Mouse (Mus musculus): Measurements from ENCODE around the gene Gm20696. TPM values are rescaled to one million over a fixed set of nuclear protein-coding genes. Genes with fewer than 3 reads are reported as not detected.

Gene Gm20696
- total and polyA plus RNA-seq, 2 experiments from 2014 or later, result 2.5 to 3.6 TPM

DNA sequence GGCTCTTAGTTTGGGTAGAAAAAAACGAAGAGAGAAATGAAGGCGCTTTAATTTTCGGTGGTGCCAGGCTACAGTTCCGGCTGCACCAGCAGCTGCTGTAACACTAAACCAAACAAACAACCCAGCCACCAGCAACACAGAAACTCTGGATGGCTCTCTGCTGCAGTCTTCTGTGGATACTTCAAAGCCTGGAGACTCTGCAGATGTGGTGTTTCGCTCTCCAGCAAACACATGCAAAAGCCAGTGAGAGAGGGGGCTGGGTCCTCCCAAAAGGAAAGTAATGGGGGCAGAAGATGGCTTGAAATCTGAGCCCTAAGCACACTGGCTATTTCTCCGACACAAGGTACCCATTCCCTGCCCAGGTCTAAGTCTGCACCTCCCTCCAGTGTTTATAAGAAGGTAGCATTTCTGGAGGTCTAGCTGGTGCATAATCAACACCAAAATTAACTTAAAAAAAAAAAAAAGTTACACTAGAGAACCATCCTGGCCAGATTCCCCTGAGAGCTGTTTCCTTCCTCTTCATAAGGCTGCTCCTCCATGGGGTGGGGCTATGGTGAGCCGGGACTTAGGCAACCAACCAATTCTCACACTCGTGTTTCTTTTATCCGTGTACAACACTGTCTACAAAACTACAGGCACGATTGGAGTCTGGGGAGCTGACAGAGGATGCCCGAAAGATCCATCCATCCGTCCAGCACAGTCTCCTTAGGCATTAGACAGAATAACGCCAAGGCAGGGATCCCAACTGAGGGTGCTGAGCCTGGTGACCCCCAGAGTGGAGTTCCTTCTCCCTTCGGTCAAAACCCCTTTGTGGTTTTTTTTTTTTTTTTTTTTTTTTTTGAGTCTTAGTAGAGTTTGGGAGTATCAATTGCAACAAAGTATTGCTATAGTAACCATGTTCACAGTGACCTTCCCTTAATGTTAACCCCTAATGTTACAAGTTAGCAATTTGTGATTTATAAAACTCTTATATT, 55.9 kb downstream of the Gm20696 start:
- ATAC-seq, result no peak
- WGBS, result 62% methylated on average over 14 of the region's 14 CpGs
- H3K4me3 ChIP-seq (ENCODE audit: low read length), result no peak overlapping the region

GRCm38 (mm10) chr6:99606079-99606478, 60.5 kb downstream of the Gm20696 start:
- Histone ChIP-seq H3K27ac (no peak overlapping the region), H3K4me1 (ENCODE audit: insufficient read depth, low read length) (no peaks in the 10 kb centered on the region), H3K4me3 (ENCODE audit: low read length) (no peak overlapping the region), H3K36me3 (ENCODE audit: insufficient read depth, low read length) (no peaks in the 10 kb centered on the region), H3K4me2 (ENCODE audit: low read depth, low read length) (no peak overlapping the region), H3K9me3 (ENCODE audit: low read length) (no peaks in the 10 kb centered on the region), H3K27me3 (ENCODE audit: insufficient read depth, low read length) (no peaks in the 10 kb centered on the region), H3K9ac (replicated peaks; ENCODE audit: low read length) (no peak overlapping the region)
- DNase-seq (ENCODE audit: low spot score), result no peak
- no peak for ATAC-seq
- TF ChIP-seq CTCF (IDR thresholded peaks at IDR 0.05; ENCODE audit: low read depth), result no peak
- WGBS, result 54% methylated on average over 7 of the region's 7 CpGs

More for the DNA sequence above, 55.9 kb downstream of the Gm20696 start:
- Histone ChIP-seq H3K4me1 (ENCODE audit: insufficient read depth, low read length) (no peaks in the 10 kb centered on the region; the same call in 1 of the 2 replicates), H3K9me3 (ENCODE audit: low read length) (no peaks in the 10 kb centered on the region), H3K4me2 (ENCODE audit: low read depth, low read length) (no peak overlapping the region), H3K27ac (no peak overlapping the region), H3K9ac (replicated peaks; ENCODE audit: low read length) (no peak overlapping the region), H3K27me3 (ENCODE audit: insufficient read depth, low read length) (no peaks in the 10 kb centered on the region), H3K36me3 (ENCODE audit: insufficient read depth, low read length) (no peaks in the 10 kb centered on the region)
- DNase-seq (ENCODE audit: low spot score), result no peak
- TF ChIP-seq CTCF (IDR thresholded peaks at IDR 0.05; ENCODE audit: low read depth), result no peak

- DNase-seq (ENCODE audit: low spot score) (peak; percentile 63), ATAC-seq (no peak)
- WGBS, result 55% methylated on average over 2 of the region's 2 CpGs
- no peaks in the 10 kb centered on the region for H3K27me3 ChIP-seq (ENCODE audit: insufficient read depth, low read length)
- no peak overlapping the region for H3K9ac ChIP-seq (replicated peaks; ENCODE audit: low read length)
- H3K4me2 ChIP-seq (ENCODE audit: low read depth, low read length), result no peak overlapping the region
- no peak overlapping the region for H3K4me3 ChIP-seq (ENCODE audit: low read length)
- no peak overlapping the region for H3K27ac ChIP-seq
- H3K9me3 ChIP-seq (ENCODE audit: low read length), result no peaks in the 10 kb centered on the region
- H3K36me3 ChIP-seq (ENCODE audit: insufficient read depth, low read length), result no peaks in the 10 kb centered on the region
- H3K4me1 ChIP-seq (ENCODE audit: insufficient read depth, low read length), result no peaks in the 10 kb centered on the region
- no peak for TF ChIP-seq CTCF (IDR thresholded peaks at IDR 0.05; ENCODE audit: low read depth)
Observed at GRCm38 (mm10) chr6:99604758-99605157, 61.8 kb downstream of the Gm20696 start.

DNA sequence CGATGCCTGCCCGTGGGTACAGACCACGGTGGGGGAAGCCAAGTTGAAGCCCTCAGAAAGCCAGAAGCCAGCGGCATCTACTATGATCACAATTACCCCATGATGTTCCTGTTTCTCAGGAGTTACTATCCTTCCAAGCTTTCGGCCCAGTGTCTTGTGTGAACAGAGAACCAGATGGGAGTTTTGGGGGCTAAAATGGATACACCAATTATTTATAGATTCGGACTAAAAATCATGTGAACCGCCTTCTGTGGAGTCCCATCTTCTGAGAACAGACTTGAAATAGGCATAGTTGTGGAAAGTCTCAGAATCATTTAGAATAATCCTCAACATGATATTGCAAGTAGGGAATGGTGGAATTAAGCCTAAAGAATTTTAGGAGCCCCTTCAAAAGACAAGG, 64.2 kb downstream of the Gm20696 start:
- ATAC-seq (no peak), DNase-seq (ENCODE audit: low spot score) (no peak)
- Histone ChIP-seq H3K27ac (no peak overlapping the region), H3K9me3 (ENCODE audit: low read length) (no peaks in the 10 kb centered on the region), H3K4me1 (ENCODE audit: insufficient read depth, low read length) (no peaks in the 10 kb centered on the region), H3K9ac (replicated peaks; ENCODE audit: low read length) (no peak overlapping the region), H3K36me3 (ENCODE audit: insufficient read depth, low read length) (no peaks in the 10 kb centered on the region), H3K27me3 (ENCODE audit: insufficient read depth, low read length) (no peaks in the 10 kb centered on the region; the same call in 1 of the 2 replicates), H3K4me2 (ENCODE audit: low read depth, low read length) (no peak overlapping the region), H3K4me3 (ENCODE audit: low read length) (no peak overlapping the region)
- TF ChIP-seq CTCF (IDR thresholded peaks at IDR 0.05; ENCODE audit: low read depth), result no peak
- 90% methylated on average over 7 of the region's 7 CpGs for WGBS

GRCm38 (mm10) chr6:99600886-99601285, 65.7 kb downstream of the Gm20696 start:
- Histone ChIP-seq H3K27me3 (ENCODE audit: insufficient read depth, low read length) (no peaks in the 10 kb centered on the region; the same call in 1 of the 2 replicates), H3K27ac (no peak overlapping the region), H3K9me3 (ENCODE audit: low read length) (no peaks in the 10 kb centered on the region), H3K36me3 (ENCODE audit: insufficient read depth, low read length) (no peaks in the 10 kb centered on the region), H3K4me3 (ENCODE audit: low read length) (no peak overlapping the region), H3K9ac (replicated peaks; ENCODE audit: low read length) (no peak overlapping the region), H3K4me2 (ENCODE audit: low read depth, low read length) (no peak overlapping the region), H3K4me1 (ENCODE audit: insufficient read depth, low read length) (no peaks in the 10 kb centered on the region)
- no peak for DNase-seq (ENCODE audit: low spot score)
- TF ChIP-seq CTCF (IDR thresholded peaks at IDR 0.05; ENCODE audit: low read depth), result no peak
- 73% methylated on average over 8 of the region's 8 CpGs for WGBS
- ATAC-seq, result no peak

DNA sequence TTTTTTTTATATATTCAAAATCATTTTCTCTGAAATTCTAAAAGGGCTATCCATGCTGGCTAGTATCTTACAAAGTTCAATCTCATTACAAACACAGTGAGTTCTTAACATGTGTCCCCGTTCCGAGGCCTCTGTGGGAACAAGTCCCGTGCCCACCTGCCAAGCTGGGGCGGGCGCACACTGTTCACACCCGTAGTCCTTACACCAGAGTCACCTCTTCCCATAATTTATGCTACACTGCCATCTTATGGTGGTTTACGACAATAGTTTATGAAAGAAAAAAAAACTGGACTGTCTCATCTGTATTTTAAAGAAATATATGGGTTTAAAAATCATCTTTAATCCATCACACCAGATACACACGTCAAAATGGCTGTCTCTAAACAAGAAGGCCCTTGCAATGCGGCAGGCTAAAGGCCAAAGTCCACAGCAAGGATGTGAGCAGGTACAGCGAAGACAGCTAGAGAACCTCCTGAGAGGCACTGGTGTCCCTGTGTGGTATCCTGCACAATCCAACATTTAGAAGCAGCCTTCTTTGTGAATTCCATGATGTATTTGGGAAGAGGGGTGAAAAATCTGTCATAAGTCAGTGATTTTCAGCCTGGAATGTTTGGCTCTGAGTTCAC, 66.3 kb downstream of the Gm20696 start:
- peak; percentile 62; the same call in 1 of the 2 replicates for ATAC-seq

More for the DNA sequence above, 66.3 kb downstream of the Gm20696 start:
- DNase-seq (ENCODE audit: low spot score), result peak; percentile 89
- no peaks in the 10 kb centered on the region for H3K9me3 ChIP-seq (ENCODE audit: low read length)
- H3K36me3 ChIP-seq (ENCODE audit: insufficient read depth, low read length), result no peaks in the 10 kb centered on the region
- no peak overlapping the region for H3K9ac ChIP-seq (replicated peaks; ENCODE audit: low read length)
- H3K27ac ChIP-seq, result no peak overlapping the region
- H3K4me3 ChIP-seq (ENCODE audit: low read length), result no peak overlapping the region
- peak; percentile 70 for TF ChIP-seq CTCF (IDR thresholded peaks at IDR 0.05; ENCODE audit: low read depth)
- WGBS, result 23% methylated on average over 10 of the region's 10 CpGs
- peak overlapping the region; percentile 44 for H3K4me2 ChIP-seq (ENCODE audit: low read depth, low read length)
- H3K27me3 ChIP-seq (ENCODE audit: insufficient read depth, low read length), result no peaks in the 10 kb centered on the region; the same call in 1 of the 2 replicates
- no peaks in the 10 kb centered on the region for H3K4me1 ChIP-seq (ENCODE audit: insufficient read depth, low read length)

All from hindbrain, postnatal 0 days (tissue).